Mouse (Mus musculus): ENCODE measurements around the gene Blm.

DNA sequence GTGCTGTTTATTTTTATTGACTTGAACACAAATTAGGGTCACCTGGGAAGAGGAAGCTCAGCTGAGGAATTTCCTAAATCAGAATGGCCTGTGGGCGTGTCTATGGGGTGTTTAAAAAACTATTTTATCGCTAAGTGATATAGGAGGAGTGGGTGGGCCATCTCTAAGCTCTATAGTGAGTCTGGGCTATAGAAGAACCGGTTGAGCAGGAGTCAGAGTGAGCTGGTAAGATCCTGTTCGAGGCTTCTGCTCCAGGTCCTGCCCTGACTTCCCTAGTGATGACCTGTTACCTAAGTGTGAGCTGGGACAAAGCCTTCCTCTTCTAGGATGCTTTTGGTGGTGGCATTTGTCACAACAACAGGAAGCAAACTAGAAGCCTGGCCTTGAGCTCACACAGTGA is 94.2 kb downstream of the Blm start:
- TF ChIP-seq CTCF (IDR thresholded peaks at IDR 0.05; ENCODE audit: insufficient read depth, low read depth, low read length) (no peak), POLR2A (IDR thresholded peaks at IDR 0.05; ENCODE audit: insufficient read depth, low read depth, low read length) (no peak)

All from olfactory bulb, adult 2 months (tissue).